Mouse (Mus musculus): ENCODE data around the gene Pip5k1b.

DNA sequence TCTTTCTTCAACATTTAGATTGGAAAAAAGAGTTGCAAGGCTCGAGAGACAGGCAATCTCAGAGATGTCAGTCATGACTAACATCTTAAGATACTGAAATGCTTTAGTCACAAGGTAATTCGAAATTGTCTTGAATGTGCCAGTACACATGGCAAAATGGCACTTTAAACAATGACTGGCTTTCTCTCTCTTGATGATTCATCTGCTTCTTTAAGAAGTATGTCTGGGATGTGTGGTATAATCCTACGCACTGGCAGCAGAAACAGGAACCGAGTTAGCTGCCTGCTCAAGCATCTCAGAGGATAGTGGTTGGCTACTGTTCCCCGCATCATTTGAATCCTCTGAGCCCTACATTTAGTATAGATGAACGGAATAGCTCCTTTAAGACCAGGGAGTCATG, 230.0 kb downstream of the Pip5k1b start:
- TF ChIP-seq POLR2A (IDR thresholded peaks at IDR 0.05; ENCODE audit: low read depth, low read length) (no peak), CTCF (IDR thresholded peaks at IDR 0.05; ENCODE audit: extremely low read depth, insufficient read length, insufficient replicate concordance, low read depth, low read length) (no peak)

Measured in small intestine, adult 2 months (tissue).